In genomic region chr12:40872716-40873115, GRCm38 (mm10) we compare ENCODE assay signal across 25 mouse cellular contexts.
"Had no signal": no experiment of that assay in that cellular context is flagged by ENCODE, and none has a peak within 500 bp of the region (broad histone marks: within the 10 kb centered on the region; RNA-seq: fewer than 3 reads in every experiment).

No protein-coding gene starts in this region.

- H3K4me1 ChIP-seq: heart, embryonic 13.5 days; heart, embryonic 15.5 days; hindbrain, embryonic 13.5 days; hindbrain, embryonic 15.5 days; kidney, embryonic 15.5 days; limb, embryonic 15.5 days had no signal

- DNase-seq: forebrain, postnatal 0 days; gastrocnemius, postnatal 14 days; gastrocnemius, postnatal 36 days; heart, adult 18-20 months; heart, postnatal 14 days; heart, postnatal 36 days; kidney, adult 11 months; kidney, adult 2 months; kidney, adult 9 months; kidney, postnatal 14 days; kidney, postnatal 36 days; layer of hippocampus, adult 9-11 months; layer of hippocampus, postnatal 36 days; left cerebral cortex, postnatal 4 days had no signal

- H3K27ac ChIP-seq: heart, embryonic 13.5 days; heart, embryonic 15.5 days; hindbrain, embryonic 13.5 days; hindbrain, embryonic 15.5 days; hindbrain, postnatal 0 days; kidney, embryonic 15.5 days; kidney, postnatal 0 days; limb, embryonic 13.5 days; limb, embryonic 15.5 days had no signal

- H3K4me2 ChIP-seq: heart, embryonic 11.5 days; heart, embryonic 13.5 days; heart, embryonic 15.5 days; hindbrain, embryonic 13.5 days; hindbrain, embryonic 15.5 days; kidney, embryonic 15.5 days; limb, embryonic 13.5 days; limb, embryonic 15.5 days had no signal

- H3K9me3 ChIP-seq: heart, embryonic 15.5 days; hindbrain, embryonic 13.5 days; hindbrain, embryonic 15.5 days; limb, embryonic 15.5 days had no signal

- H3K9ac ChIP-seq: forebrain, postnatal 0 days; heart, embryonic 13.5 days; heart, embryonic 15.5 days; hindbrain, embryonic 13.5 days; hindbrain, embryonic 15.5 days; kidney, embryonic 15.5 days; limb, embryonic 13.5 days; limb, embryonic 15.5 days had no signal

- H3K36me3 ChIP-seq: heart, embryonic 13.5 days; heart, embryonic 15.5 days; hindbrain, embryonic 13.5 days; hindbrain, embryonic 15.5 days; kidney, embryonic 15.5 days; limb, embryonic 13.5 days; limb, embryonic 15.5 days had no signal

- H3K4me3 ChIP-seq: heart, embryonic 13.5 days; heart, embryonic 15.5 days; hindbrain, embryonic 13.5 days; hindbrain, embryonic 15.5 days; kidney, embryonic 15.5 days; limb, embryonic 13.5 days; limb, embryonic 15.5 days had no signal

- H3K27me3 ChIP-seq: heart, embryonic 13.5 days; heart, embryonic 15.5 days; hindbrain, embryonic 13.5 days; hindbrain, embryonic 15.5 days; kidney, embryonic 15.5 days; limb, embryonic 13.5 days; limb, embryonic 15.5 days had no signal

- ATAC-seq: forebrain, postnatal 0 days; hindbrain, postnatal 0 days; intestine, embryonic 16.5 days had no signal
